Mouse (Mus musculus): ENCODE measurements around the gene Rad1. TPM values are rescaled to one million over a fixed set of nuclear protein-coding genes. Genes with fewer than 3 reads are reported as not detected.

The Rad1 gene
- 3.3 TPM for polyA plus RNA-seq (2015; fragmentation: Illumina TruSeq; extraction: RNeasy Lipid Tissue Mini Kit (QIAGEN cat#74804); ENCODE audit: insufficient read depth, low read depth, low replicate concordance)

GRCm38 (mm10) chr15:10485484-10486364, at the start of gene Rad1, which contains the start of gene Brix1:
Gene Rad1 (plus strand): TSS chr15:10486018.
Gene Brix1 (minus strand): TSS chr15:10485947.

GRCm38 (mm10) chr15:10470151-10470831, 15.5 kb upstream of the Rad1 start, which contains the start of gene Dnajc21:
Gene Dnajc21 (minus strand): TSS chr15:10470516.

Other genes with a start within 250 kb of the Rad1 start
- gene Gm21973, start 160.6 kb upstream of the Rad1 start, polyA plus RNA-seq (2015; fragmentation: Illumina TruSeq; extraction: RNeasy Lipid Tissue Mini Kit (QIAGEN cat#74804); ENCODE audit: insufficient read depth, low read depth, low replicate concordance) = not detected
- not detected for gene Agxt2, start 127.5 kb upstream of the Rad1 start, polyA plus RNA-seq (2015; fragmentation: Illumina TruSeq; extraction: RNeasy Lipid Tissue Mini Kit (QIAGEN cat#74804); ENCODE audit: insufficient read depth, low read depth, low replicate concordance)
- gene Dnajc21, start 15.5 kb upstream of the Rad1 start, polyA plus RNA-seq (2015; fragmentation: Illumina TruSeq; extraction: RNeasy Lipid Tissue Mini Kit (QIAGEN cat#74804); ENCODE audit: insufficient read depth, low read depth, low replicate concordance) = 10.7 TPM
- 5.7 TPM for gene Brix1, start 71 bp upstream of the Rad1 start, polyA plus RNA-seq (2015; fragmentation: Illumina TruSeq; extraction: RNeasy Lipid Tissue Mini Kit (QIAGEN cat#74804); ENCODE audit: insufficient read depth, low read depth, low replicate concordance)
- gene Ttc23l, start 72.7 kb downstream of the Rad1 start, polyA plus RNA-seq (2015; fragmentation: Illumina TruSeq; extraction: RNeasy Lipid Tissue Mini Kit (QIAGEN cat#74804); ENCODE audit: insufficient read depth, low read depth, low replicate concordance) = not detected
- gene Rai14, start 228.6 kb downstream of the Rad1 start, polyA plus RNA-seq (2015; fragmentation: Illumina TruSeq; extraction: RNeasy Lipid Tissue Mini Kit (QIAGEN cat#74804); ENCODE audit: insufficient read depth, low read depth, low replicate concordance) = 7.7 TPM

Data from pancreas, adult 10 weeks (tissue).